Mouse (Mus musculus) induced T-regulatory cell, adult 2 months (primary cell): ENCODE results near the gene Dmbt1.
"Not testable (repeated sequence)": the region's sequence is repeated elsewhere in the genome, so short reads cannot be mapped to it uniquely, and the experiment has no call there.

Experiments
- DNase-seq: peaks from one replicate; pipeline ENCODE4 v3.0.0-alpha.2; 2012; ENCODE audit warnings: low read depth

Gene Dmbt1

GRCm38 (mm10) chr7:131031755-131032154 lies at the start of gene Dmbt1:
Gene Dmbt1 (plus strand): TSS chr7:131032053.
- DNase-seq: no peak

- DNase-seq: no peak
Measured at GRCm38 (mm10) chr7:130982371-130982770, 49.5 kb upstream of the Dmbt1 start.

- DNase-seq: no peak
Measured at GRCm38 (mm10) chr7:130982881-130983280, 49.0 kb upstream of the Dmbt1 start.

- no peak for DNase-seq
Measured at GRCm38 (mm10) chr7:130984294-130984693, 47.6 kb upstream of the Dmbt1 start.

GRCm38 (mm10) chr7:130985193-130985592 lies 46.7 kb upstream of the Dmbt1 start:
- DNase-seq: no peak

GRCm38 (mm10) chr7:130985716-130986115 lies 46.1 kb upstream of the Dmbt1 start:
- DNase-seq: no peak

GRCm38 (mm10) chr7:130988146-130988545 lies 43.7 kb upstream of the Dmbt1 start:
- no peak for DNase-seq

GRCm38 (mm10) chr7:130989371-130989770 lies 42.5 kb upstream of the Dmbt1 start:
- DNase-seq: no peak

GRCm38 (mm10) chr7:130991174-130991789 lies 40.6 kb upstream of the Dmbt1 start:
- DNase-seq: no peak

- DNase-seq: peak; percentile 7
Measured at GRCm38 (mm10) chr7:130993907-130994306, 37.9 kb upstream of the Dmbt1 start.

- no peak for DNase-seq
Measured at GRCm38 (mm10) chr7:131001976-131002726, 29.7 kb upstream of the Dmbt1 start.

- DNase-seq: no peak
Measured at GRCm38 (mm10) chr7:131004071-131004470, 27.8 kb upstream of the Dmbt1 start.

- DNase-seq: no peak
Measured at GRCm38 (mm10) chr7:131007221-131007620, 24.6 kb upstream of the Dmbt1 start.

- DNase-seq: no peak
Measured at GRCm38 (mm10) chr7:131009178-131009577, 22.7 kb upstream of the Dmbt1 start.

GRCm38 (mm10) chr7:131011901-131012300 lies 20.0 kb upstream of the Dmbt1 start:
- no peak for DNase-seq

GRCm38 (mm10) chr7:131019181-131019580 lies 12.7 kb upstream of the Dmbt1 start:
- DNase-seq: no peak

GRCm38 (mm10) chr7:131024807-131025206 lies 7.0 kb upstream of the Dmbt1 start:
- no peak for DNase-seq

GRCm38 (mm10) chr7:131027557-131027956 lies 4.3 kb upstream of the Dmbt1 start:
- no peak for DNase-seq

GRCm38 (mm10) chr7:131036396-131036795 lies 4.5 kb downstream of the Dmbt1 start:
- no peak for DNase-seq

- DNase-seq: no peak
Measured at GRCm38 (mm10) chr7:131037083-131037482, 5.2 kb downstream of the Dmbt1 start.

GRCm38 (mm10) chr7:131040760-131041159 lies 8.9 kb downstream of the Dmbt1 start:
- DNase-seq: not testable (repeated sequence)

GRCm38 (mm10) chr7:131042657-131043056 lies 10.8 kb downstream of the Dmbt1 start:
- DNase-seq: no peak

- DNase-seq: peak; percentile 14
Measured at GRCm38 (mm10) chr7:131045258-131045835, 13.5 kb downstream of the Dmbt1 start.
